Mouse (Mus musculus) stomach, postnatal 0 days (tissue): ENCODE data around the gene Six4.

ENCODE experiments used
- CTCF ChIP-seq: IDR thresholded peaks from 2 replicates; pipeline ENCODE4 v1.5.1; 2016; ENCODE audit warnings: antibody characterized with exemption, low read depth, mild to moderate bottlenecking, moderate library complexity
- EP300 ChIP-seq: optimal IDR thresholded peaks from 2 replicates; pipeline ENCODE3; 2016; ENCODE audit warnings: antibody characterized with exemption

GRCm38 (mm10) chr12:73090672-73091335 lies 22.5 kb downstream of the Six4 start:
- TF ChIP-seq CTCF, result no peak
- no peak for TF ChIP-seq EP300
